Mouse (Mus musculus): Measurements from ENCODE around the gene Nfx1. TPM values are rescaled to one million over a fixed set of nuclear protein-coding genes. Genes with fewer than 3 reads are reported as not detected.

Nfx1 gene
- total RNA-seq, 2 experiments from 2014 or later = 96.3 to 97.4 TPM

Small RNAs within 50 kb of the gene (microRNA-seq; reads per million reads assigned to microRNA genes)
- gene Mir3094 (ENCODE audit: borderline number of aligned reads in 2 of 2) = 0.47 to 0.61 reads per million in 2 experiments

Other genes with a start within 250 kb of the Nfx1 start
- gene Dnaja1, start 248.8 kb upstream of the Nfx1 start, total RNA-seq (2021) = 100 to 1,000 TPM; 775 to 974 TPM
- 10 to 100 TPM; 50.5 to 61.7 TPM for gene Smu1, start 213.0 kb upstream of the Nfx1 start, total RNA-seq (2021)
- gene B4galt1, start 116.9 kb upstream of the Nfx1 start, total RNA-seq (2021) = 10 to 100 TPM; 53.1 to 62.5 TPM
- gene Spink4, start 50.9 kb upstream of the Nfx1 start, total RNA-seq (2021) = 100 to 1,000 TPM in 1 of 2 experiments, not detected in 1; 120 TPM
- gene Bag1, start 22.6 kb upstream of the Nfx1 start, total RNA-seq (2021) = 100 to 1,000 TPM; 306 to 371 TPM
- 100 to 1,000 TPM in 1 of 2 experiments, 10 to 100 TPM in 1; 95.1 to 114 TPM for gene Chmp5, start 22.5 kb upstream of the Nfx1 start, total RNA-seq (2021)
- 10 to 100 TPM; 13.6 to 55.8 TPM for gene Aqp7, start 77.2 kb downstream of the Nfx1 start, total RNA-seq (2021)
- gene Aqp3, start 127.3 kb downstream of the Nfx1 start, total RNA-seq (2021) = not detected
- gene Nol6, start 153.5 kb downstream of the Nfx1 start, total RNA-seq (2021) = 10 to 100 TPM; 50.0 to 59.8 TPM
- 10 to 100 TPM; 82.4 to 98.4 TPM for gene Ube2r2, start 164.8 kb downstream of the Nfx1 start, total RNA-seq (2021)